Mouse (Mus musculus) gastrocnemius, postnatal 36 days (tissue): Measurements from ENCODE around the gene Nat14. TPM values are rescaled to one million over a fixed set of nuclear protein-coding genes. Genes with fewer than 3 reads are reported as not detected.
"Not testable (repeated sequence)": the region's sequence is repeated elsewhere in the genome, so short reads cannot be mapped to it uniquely, and the experiment has no call there.

ENCODE experiments used
- DNase-seq, 2 experiments: peaks; one replicate each; pipeline ENCODE4 v3.0.0; 2022
- intact Hi-C: fragments of 180-260 bp; cut with DNase I; formaldehyde crosslinking; loops from one replicate; pipeline ENCODE4 v1.15.1; 2025
- long read RNA-seq, 2 experiments: library from polyadenylated mRNA; stranded (forward); transcript quantifications; one replicate each; pipeline ENCODE4 v2.0.0; 2021
- total RNA-seq, 2 experiments: library from RNA; stranded (reverse); gene quantifications; 2 replicates each; pipeline ENCODE4 v1.2.3; 2021

The Nat14 gene
- total RNA-seq = 1 to 10 TPM; 2.5 to 3.2 TPM
- long read RNA-seq, experiment 1, partial matches to known transcripts = 0 of 3 reads
- long read RNA-seq, experiment 1, other reads (novel, unspliced or antisense) = 2 of 3 reads
- long read RNA-seq, experiment 2, partial matches to known transcripts = 0 of 6 reads
- long read RNA-seq, experiment 2, other reads (novel, unspliced or antisense) = 3 of 6 reads

DNA sequence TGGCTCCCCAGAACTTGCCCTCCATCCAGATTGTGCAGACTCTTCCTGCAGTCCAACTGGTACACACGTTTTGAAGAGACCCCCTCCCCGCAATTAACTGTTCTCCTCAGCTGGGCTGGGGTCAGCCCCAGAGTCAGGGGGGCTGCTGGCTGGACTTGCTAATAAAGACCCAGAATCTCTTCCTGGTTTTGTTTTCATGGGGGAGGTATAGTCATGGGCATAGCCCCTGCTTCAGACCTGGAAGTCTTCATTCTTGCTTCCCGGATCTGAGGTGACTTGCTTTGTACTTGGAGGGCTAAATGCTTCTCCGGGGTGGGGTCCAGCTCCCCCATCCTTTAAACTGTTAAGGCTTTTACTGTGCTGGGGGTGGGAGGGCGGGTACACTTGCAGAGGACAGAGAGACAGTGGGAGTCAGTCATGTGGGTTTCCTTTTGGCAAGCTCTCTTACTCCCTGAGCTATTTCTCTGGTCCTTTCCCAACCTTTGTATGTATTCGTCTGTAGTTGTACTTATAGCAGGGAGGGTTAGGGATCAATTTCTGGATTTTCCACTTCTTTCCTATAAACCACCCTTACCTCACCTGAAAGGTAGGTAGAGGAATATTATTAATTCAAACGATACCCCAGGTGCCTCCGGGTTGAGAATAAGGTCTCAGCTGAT is at the start of gene Nat14:
Gene Nat14, plus strand, starts transcription at position 205 of the 659 bp plus-strand sequence.
- intact Hi-C loops = no loop called here
- no peak for DNase-seq

DNA sequence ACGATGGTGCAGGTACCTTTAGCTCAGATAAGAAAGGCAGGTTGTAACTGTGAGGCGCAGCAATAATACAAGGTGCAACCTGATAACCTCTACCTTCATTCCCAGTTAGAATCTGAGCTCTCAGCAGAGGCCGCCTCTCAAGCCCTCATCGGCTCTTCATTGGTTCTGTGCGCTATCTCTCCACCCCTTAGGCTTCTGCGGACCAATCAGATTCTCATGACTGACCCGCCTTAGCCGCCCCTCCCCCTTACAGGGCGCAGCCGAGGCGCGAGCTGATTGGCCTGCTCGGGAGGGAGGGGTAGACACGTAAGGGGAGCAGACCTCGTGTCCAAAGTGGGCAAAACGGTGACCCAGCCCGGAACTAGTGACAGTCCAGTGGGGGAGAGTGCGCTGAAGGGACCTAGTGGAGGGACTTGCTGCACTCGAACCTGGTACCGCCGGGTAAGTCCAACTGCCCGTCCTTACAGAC is 45.0 kb upstream of the Nat14 start, which contains the start of gene Isoc2a:
Gene Isoc2a, plus strand, starts transcription at position 401 of the 469 bp plus-strand sequence.
- intact Hi-C loops = no loop called here
- peak; percentile 73 to 89 for DNase-seq

DNA sequence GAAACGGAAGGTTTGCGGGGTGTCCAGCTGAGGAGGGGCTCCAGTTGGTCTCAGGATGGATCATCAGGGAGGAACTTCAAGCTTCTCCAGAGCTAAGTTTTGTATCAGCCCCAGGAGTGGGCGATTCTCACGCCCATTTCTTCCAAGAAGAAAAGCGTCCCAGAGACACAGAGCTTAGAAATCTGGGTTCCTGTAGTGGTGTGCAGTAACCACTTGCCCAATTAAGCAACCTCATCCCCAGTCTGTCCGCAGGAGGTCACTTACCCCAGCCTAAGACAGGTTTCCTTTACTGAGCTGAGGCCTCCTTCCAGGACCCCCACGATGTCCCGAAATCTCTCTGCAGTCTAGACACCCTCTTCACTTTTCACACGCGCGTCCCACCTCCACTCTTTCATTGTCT is 44.6 kb upstream of the Nat14 start:
- DNase-seq = no peak
- intact Hi-C loops = no loop called here

DNA sequence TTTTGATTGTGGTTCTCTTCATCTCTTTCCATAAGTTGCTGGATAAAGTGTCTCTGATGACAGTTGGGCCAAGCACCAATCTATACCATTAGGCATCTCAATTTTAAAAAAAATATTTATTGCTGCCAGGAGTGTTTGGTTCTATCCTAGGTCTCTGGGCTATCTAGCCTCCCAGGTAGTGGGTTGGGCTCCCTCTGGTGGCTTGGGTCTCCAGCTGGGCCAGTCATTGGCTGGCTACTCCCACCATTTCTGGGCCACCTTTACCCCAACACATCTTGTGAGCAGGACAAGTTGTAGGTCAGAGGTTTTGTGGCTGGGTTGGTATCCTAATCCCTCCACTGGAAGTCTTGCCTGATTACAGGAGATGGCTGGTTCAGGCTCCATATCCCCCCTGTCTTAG is 43.6 kb upstream of the Nat14 start:
- intact Hi-C loops = no loop called here
- no peak for DNase-seq

DNA sequence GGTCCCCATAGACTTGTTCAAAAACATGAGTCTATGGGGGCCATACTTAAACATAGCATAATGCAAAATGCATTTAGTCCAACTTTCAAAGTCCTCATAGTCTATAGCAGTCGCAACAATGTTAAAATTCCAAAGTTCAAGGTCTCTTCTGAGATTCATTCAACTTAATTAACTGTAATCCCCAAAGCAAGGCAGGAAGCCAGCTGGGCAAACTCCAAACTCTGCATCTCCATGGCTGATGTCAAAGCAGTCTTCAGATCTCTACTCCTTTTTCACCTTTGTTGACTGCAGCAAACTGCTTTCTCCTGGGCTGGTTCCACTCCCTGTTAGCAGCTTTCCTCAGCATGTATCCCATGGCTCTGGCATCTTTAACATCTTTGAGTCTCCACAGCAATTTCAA is 42.8 kb upstream of the Nat14 start:
- DNase-seq, intact Hi-C loops: not testable (repeated sequence)

DNA sequence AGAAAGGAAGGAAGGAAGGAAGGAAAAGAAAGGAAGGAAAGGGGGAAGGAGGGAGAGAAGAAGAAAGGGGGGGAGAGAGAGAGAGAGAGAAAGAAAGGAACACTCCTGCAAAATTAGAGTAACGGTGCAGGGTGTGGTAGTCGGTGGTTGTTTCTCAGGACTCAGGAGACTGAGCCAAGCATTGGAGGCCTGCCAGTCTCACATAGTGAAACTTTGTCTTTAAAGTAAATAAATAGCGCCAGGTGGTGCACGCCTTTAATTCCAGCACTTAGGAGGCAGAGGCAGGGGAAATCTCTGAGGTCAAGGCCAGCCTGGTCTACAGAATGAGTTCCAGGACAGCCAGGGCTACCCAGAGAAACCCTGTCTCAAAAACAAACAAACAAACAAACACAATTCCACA is 35.1 kb upstream of the Nat14 start:
- DNase-seq = no peak
- intact Hi-C loops = no loop called here

DNA sequence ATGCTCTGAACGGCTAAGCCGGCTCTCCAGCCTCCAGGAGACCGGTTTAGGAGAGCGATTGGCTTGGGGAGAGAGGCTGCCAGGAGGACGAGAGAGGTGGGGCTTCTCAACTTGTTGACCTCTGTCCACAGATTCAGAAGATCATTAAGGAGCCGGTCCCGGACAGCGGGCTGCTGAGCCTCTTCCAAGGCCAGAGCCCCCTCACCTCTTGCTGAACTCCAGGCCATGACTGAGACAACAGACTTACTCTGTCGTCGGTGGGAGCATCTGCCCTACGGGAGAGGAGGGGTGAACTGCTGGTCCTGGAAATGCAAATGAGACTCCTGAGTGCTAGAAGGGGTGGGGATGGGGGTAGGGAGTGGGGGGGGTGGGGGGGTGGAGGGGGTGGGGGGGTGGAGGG is 26.6 kb upstream of the Nat14 start:
- DNase-seq = no peak
- intact Hi-C loops = no loop called here

DNA sequence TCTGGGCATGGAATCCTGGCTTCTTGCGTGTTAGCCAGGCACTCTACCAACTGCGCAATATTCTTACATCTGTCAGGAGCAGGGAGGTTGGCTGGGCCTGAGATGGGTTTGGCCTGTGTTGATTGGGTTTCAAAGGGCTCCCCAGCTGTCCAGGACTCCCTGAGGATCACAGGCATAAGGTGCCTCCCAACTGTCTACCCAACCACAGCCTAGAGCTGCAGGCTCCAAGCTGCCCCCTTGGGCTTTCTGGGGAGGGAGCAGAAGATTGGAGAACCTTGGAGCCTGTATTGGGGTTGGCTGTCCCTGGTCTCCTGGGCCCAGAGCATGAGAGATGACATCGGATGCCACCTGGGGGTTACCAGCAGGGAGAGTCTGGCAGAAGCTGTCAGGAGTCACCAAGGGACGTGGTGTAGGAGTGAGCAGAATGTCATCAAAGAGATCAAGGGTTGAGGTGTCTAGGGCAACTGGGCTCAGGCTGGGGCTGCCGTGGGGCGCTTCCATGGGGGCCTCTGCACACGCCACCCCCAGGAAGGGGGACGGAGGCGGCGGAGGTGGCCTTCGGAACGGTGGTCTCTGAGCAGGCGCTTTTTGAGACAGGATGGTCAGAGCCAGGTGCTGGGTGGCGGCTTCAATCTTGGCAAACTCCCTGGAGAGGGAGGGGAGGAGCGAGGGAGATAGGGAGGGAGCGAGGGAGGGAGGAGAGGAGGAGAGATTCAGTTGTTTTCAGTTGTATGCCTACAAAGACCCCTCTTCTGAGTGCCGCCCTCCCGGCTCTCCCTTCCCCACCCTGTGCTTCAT is 22.8 kb upstream of the Nat14 start:
- no peak for DNase-seq
- intact Hi-C loops = no loop called here

DNA sequence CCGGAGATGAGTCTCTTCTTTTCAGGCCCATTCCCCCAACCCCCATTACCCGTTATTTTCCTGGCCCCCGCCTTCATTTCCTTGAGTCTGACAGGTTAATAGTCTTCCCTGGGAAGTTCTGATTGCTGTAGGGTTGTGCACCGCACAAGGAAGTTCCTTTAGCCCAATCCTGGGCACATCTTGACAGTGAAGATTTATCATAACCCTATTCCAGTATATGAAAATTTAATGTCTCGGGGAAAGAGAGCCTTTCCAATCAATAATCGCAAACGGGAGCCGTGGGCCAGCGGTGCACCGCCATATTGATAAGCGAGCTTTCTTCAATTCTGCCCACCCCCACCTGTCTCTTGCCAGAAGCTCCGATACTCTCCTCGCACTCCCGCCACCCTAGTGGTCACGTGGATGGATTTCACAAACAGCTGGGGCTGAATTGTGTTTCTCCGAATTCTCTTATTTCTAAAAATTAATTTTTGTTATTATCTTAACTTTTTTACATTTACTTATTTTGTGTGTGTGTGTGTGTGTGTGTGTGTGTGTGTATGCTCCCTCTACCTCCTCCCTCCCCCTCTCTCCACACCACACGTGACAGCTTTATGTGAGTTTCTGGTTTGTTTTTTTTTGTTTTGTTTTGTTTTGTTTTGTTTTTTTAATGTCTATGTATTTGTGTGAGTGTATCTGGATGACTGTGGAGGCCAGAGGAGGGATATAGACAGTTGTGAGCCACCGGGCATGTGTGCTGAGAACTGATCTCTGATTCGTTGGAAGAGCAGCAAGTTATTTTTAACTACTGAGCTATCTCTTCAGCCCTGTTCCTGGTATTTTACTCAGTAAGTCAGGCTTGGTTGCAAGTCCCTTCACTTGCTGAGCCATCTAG is 21.9 kb upstream of the Nat14 start:
- no peak for DNase-seq

DNA sequence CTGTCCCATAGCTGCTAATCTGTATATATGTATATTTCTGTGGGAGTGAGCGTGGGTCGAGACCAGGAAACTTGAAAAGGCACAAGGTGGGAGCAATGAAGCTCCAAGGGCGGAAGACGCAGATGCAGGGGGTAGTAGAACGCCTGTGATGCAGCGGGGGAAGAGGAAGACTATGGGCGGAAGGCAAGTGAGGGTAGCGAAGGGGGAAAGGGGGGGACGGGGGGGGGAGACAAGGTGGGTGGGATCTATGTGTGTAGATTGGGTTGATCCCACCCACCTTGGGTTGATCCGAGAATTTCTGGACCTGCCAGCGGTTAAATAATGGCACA is 21.3 kb upstream of the Nat14 start:
- DNase-seq = no peak
- intact Hi-C loops = no loop called here

More for the DNA sequence above, 21.9 kb upstream of the Nat14 start:
- intact Hi-C loops = no loop called here

DNA sequence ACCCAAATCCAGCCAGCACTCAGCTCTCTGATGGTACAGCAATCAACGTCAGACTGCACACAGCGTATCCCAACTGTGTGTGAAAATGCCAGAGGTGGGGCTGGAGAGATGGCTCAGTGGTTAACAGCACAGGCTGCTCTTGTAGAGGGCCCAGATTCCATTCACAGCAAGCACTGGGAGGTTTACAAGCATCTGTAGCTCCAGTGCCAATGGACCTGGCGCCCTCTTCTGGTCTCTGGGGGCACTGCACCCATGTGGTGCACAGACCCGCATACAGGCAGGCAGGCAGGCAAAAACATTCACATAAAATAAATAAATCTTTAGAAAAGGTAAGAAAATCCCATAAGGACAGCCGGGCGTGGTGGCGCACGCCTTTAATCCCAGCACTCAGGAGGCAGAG is 20.7 kb upstream of the Nat14 start:
- no peak for DNase-seq
- intact Hi-C loops = no loop called here

DNA sequence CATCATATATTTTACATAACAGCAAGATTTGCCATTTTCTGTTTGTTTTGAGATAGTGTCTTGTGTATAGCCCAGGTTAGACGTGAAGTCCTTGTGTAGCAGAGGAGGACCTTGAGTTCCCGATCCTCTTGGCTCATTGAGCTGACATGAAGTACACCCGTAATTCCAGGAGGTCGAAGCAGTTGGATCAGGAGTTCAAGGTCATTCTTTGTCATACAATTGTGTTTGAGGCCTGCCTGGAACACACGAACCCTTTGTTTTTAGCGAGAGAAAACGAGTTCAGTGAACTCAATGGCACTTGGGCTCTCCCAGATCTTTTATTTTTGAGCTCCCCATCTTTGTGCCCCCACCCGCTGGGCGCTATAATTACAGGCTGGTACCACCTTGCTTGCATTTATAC is 19.4 kb upstream of the Nat14 start:
- intact Hi-C loops = no loop called here
- no peak for DNase-seq

DNA sequence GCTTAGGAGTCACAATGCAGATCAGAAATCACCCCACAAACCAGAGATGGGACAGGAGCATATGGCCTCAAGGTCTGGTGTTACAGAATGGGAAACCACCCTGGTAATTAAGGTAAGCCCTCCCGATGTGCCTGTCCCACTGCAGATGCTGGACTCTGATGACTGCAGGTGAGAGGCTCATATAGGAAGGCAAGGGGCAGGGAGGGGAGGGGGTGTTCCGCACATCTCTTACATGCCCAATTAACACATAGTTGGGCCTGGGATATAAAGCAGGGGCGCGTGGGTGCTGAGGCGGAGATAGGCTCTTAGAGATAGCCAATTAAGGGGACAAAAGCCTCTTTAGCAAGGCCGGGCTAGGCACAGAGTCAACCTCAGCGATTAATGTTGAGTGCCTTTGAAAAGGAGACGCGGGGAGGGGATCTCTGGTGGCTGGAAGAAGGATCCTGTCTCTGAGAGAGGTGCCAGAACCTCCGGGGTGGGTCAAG is 15.3 kb upstream of the Nat14 start, which contains the start of gene Gm36210:
Gene Gm36210, minus strand, starts transcription at position 51 of the 485 bp plus-strand sequence.
- intact Hi-C loops = no loop called here
- DNase-seq = no peak

DNA sequence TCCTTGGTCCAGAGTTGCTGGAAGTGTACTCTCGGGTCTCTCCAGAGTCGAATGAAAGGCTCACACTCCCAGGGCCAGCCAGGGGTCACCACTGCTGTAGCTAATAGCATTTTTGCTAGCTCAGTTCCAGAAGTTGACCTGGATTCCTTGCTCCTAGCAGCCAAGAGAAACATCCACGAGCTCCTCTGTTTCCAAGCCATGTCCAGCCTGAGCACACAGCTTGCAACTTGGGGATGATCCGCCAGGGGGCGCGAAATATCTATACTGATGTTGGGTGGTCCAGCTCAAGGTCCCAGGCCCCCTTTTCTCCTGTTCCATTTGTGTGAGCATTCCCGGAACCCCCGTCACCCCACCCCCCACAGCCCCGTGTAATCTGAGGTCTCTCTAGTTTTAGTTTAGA is 10.3 kb upstream of the Nat14 start:
- intact Hi-C loops = loop anchor here (10.0 kb wide), 1 partner anchor 47 kb away; no protein-coding TSS in a partner anchor
- peak in 1 of 2 experiments; percentile 54 for DNase-seq

DNA sequence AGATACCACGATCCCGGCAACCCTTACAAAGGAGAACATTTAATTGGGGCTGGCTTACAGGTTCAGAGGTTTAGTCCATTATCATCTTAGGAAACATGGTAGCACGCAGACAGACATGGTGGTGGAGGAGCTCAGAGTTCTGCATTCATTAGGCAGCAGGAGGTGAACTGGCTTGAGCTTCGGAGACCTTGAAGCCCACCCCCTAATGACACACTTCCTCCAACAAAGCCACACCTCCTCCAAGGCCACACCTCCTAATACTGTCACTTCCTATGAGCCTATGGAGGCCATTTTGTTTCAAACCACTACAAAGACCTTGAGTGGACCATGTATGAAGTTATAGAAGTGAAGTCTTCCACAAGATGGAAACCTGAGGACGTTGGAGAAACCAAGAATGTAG is 9.6 kb upstream of the Nat14 start:
- intact Hi-C loops = loop anchor here (10.0 kb wide), 1 partner anchor 47 kb away; no protein-coding TSS in a partner anchor
- no peak for DNase-seq

DNA sequence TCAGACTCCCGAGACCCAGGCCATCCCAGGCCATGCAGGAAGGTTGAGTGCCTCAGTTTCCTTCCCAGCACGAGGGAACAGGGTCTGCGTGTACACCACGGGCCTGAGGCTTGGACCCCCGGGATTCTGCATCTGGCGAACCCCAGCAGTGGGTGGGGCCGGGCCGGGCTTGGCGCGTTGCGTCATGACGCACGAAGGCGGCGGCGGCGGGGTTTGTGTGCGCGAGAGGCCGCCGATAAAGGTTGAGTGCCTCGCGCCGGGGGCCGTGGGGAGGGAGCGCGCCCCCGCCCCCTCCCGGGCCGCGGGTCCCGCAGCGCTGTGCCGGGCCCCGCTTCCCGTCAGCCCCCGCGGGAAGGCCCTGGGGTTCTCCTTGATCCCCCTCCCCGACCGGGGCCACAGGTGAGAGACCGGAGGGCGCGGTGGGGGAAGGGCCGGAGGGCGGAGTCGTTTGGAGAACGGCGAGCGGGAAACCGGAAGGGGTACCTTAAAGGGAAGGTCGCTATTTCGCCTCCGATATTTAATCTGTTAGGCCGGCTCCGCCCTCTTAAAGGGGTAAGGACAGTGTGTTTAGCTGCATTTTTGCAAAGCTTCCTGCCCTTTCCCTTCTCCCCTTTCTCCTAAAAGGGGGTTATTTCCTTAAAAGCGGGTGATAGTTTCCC is 6.7 kb upstream of the Nat14 start, which contains the start of gene Zfp628:
Gene Zfp628, plus strand, starts transcription at position 211 of the 659 bp plus-strand sequence.
- intact Hi-C loops = loop anchor here (10.0 kb wide), 1 partner anchor 50 kb away; no protein-coding TSS in a partner anchor
- peak; percentile 88 to 96 for DNase-seq

DNA sequence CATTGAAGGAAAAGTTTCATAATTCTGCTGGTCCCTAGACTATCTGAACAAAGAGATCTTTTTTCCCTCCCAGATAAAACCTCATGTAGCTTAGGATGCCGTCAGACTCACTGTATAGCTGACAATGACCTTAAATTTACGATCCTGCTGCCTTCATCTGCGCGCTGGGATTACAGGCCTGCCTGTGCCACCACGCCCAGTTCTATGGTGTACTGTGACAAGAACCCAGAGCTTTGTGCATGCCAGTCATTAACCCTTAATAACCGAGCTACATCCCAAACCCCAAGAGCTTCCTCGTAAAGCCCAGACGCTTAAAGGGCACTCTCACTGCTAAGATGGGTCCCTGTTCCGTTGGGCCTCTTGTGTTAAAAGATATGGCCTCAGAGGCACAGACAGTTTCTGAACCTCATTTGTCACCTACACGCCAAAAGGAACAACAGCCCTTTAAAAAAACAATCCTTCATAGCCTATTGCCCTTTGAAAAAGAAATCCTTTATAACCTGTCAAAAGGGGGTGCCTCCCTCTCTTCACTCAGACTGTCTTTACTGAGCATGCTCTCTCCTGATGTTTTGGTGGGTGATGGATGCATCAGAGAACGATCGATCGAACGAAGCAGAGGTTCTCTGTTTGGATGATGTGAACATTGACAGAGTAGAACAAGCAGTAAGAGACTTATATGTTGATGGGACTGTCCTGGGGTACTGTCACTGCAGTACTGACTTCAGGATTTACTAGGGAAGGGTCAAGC is 6.0 kb upstream of the Nat14 start:
- no peak for DNase-seq
- intact Hi-C loops = loop anchor here (10.0 kb wide), 1 partner anchor 51 kb away; no protein-coding TSS in a partner anchor

DNA sequence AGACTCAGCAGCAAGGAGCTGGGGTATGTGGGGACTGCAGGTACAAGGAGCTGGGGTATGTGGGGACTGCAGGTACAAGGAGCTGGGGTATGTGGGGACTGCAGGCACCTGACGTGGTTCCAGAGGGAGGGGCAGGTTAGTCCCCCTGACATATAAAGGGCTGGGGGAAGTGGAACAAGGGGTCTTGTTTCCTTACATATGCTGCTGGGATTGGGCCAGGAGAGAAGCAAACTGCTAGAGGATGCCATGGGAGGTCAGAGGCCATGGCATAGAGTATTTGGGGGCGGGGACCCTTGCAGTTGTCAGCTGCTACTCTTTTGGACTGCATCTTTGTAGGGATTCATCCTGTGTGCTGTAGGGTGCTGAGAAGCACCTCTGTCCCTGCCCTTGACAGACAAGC is 4.3 kb upstream of the Nat14 start:
- intact Hi-C loops = loop anchor here (10.0 kb wide), 1 partner anchor 53 kb away; no protein-coding TSS in a partner anchor

DNA sequence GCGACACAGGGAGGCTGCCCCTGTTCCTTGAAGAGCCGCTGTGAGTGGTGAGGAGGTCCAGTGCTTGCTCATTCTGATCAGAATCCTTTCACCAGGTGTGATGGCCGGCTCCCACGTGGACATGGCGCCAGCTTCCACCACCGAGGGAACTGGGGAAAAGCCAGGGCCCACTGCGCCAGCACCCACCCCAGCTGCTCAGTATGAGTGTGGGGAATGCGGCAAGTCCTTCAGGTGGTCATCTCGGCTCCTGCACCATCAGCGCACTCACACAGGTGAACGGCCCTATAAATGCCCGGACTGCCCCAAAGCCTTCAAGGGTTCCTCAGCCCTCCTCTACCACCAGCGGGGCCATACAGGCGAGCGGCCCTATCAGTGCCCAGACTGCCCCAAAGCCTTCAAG is 3.1 kb upstream of the Nat14 start:
- intact Hi-C loops = loop anchor here (10.0 kb wide), 1 partner anchor 54 kb away; no protein-coding TSS in a partner anchor
- no peak for DNase-seq

More for the DNA sequence above, 4.3 kb upstream of the Nat14 start:
- no peak for DNase-seq
